Mouse (Mus musculus): ENCODE measurements around the gene Medag.

DNA sequence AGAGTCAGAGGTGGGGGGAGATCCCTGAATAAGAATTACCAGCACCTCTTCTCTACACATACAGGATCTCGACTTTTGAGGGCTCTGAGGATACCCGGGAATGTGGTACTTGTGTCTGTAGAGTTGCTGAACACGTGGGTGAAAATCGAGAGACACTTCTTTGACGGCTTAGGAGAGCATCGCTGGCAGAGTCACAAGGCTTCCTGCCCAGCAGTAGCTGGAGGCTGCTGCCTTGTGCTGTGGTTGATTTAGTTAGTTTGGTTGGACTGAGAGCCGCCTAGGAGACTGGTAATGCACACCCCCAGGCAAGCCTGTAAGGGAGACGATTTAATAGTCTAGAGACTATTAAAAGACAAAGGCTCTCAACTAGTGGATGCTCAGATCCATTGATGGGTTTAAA, 39.5 kb upstream of the Medag start:
- TF ChIP-seq EP300 (IDR thresholded peaks at IDR 0.05; ENCODE audit: insufficient read depth, low read depth, low read length) (no peak), CTCF (IDR thresholded peaks at IDR 0.05) (no peak)

Measured in heart, adult 2 months (tissue).